Mouse (Mus musculus): ENCODE results near the gene Flnb. TPM values are rescaled to one million over a fixed set of nuclear protein-coding genes. Genes with fewer than 3 reads are reported as not detected.
A peak's percentile ranks its signal among the peaks of the same experiment; 100 is the strongest.

Flnb gene
- total and polyA plus RNA-seq, 3 experiments = 0.43 to 2.0 (median 1.8) TPM

GRCm38 (mm10) chr14:7964219-7964889 is 146.6 kb downstream of the Flnb start:
- no peak for ATAC-seq (ENCODE audit: extremely low read depth, insufficient number of reproducible peaks, low FRiP score, poor library complexity, severe bottlenecking)
- TF ChIP-seq GATA2 (IDR thresholded peaks at IDR 0.05; ENCODE audit: borderline replicate concordance, low read depth, low read length) (no peak), POLR2AphosphoS5 (IDR thresholded peaks at IDR 0.05; ENCODE audit: insufficient replicate concordance, low read depth, low read length) (no peak), TAL1 (conservative IDR thresholded peaks at IDR 0.05; ENCODE audit: low read depth, low read length) (no peak), CTCF (IDR thresholded peaks at IDR 0.05; ENCODE audit: low read depth, low read length) (no peak), GATA1 (IDR thresholded peaks at IDR 0.05; ENCODE audit: borderline replicate concordance, low read length) (no peak)

GRCm38 (mm10) chr14:7971889-7972493 is 154.2 kb downstream of the Flnb start:
- DNase-seq (ENCODE audit: low spot score) = no peak
- H3K4me3 ChIP-seq (ENCODE audit: low read depth, low read length) = no peak overlapping the region
- no peaks in the 10 kb centered on the region for H3K4me1 ChIP-seq (ENCODE audit: insufficient read depth, low read depth, low read length)
- ATAC-seq (ENCODE audit: extremely low read depth, insufficient number of reproducible peaks, low FRiP score, poor library complexity, severe bottlenecking) = no peak
- H3K36me3 ChIP-seq (replicated peaks) = no peaks in the 10 kb centered on the region
- H3K27me3 ChIP-seq (ENCODE audit: insufficient read depth, low read length) = peaks cover 4% of the 10 kb centered on the region
- TF ChIP-seq GATA1 (IDR thresholded peaks at IDR 0.05; ENCODE audit: borderline replicate concordance, low read length) (no peak), GATA2 (IDR thresholded peaks at IDR 0.05; ENCODE audit: borderline replicate concordance, low read depth, low read length) (no peak), TAL1 (conservative IDR thresholded peaks at IDR 0.05; ENCODE audit: low read depth, low read length) (no peak), POLR2AphosphoS5 (IDR thresholded peaks at IDR 0.05; ENCODE audit: insufficient replicate concordance, low read depth, low read length) (no peak), CTCF (IDR thresholded peaks at IDR 0.05; ENCODE audit: low read depth, low read length) (no peak)
- H3K9me3 ChIP-seq (replicated peaks) = no peaks in the 10 kb centered on the region

More at GRCm38 (mm10) chr14:7964219-7964889, 146.6 kb downstream of the Flnb start:
- H3K4me3 ChIP-seq (ENCODE audit: low read depth, low read length) = no peak overlapping the region
- H3K27me3 ChIP-seq (ENCODE audit: insufficient read depth, low read length) = peaks cover 36% of the 10 kb centered on the region
- peak; percentile 13 for DNase-seq (ENCODE audit: low spot score)
- H3K4me1 ChIP-seq (ENCODE audit: insufficient read depth, low read depth, low read length) = no peaks in the 10 kb centered on the region
- no peaks in the 10 kb centered on the region for H3K9me3 ChIP-seq (replicated peaks)
- no peaks in the 10 kb centered on the region for H3K36me3 ChIP-seq (replicated peaks)

GRCm38 (mm10) chr14:7974643-7975042 is 156.9 kb downstream of the Flnb start:
- Histone ChIP-seq H3K36me3 (replicated peaks) (no peaks in the 10 kb centered on the region), H3K9me3 (replicated peaks) (no peaks in the 10 kb centered on the region), H3K4me3 (ENCODE audit: low read depth, low read length) (no peak overlapping the region), H3K27me3 (ENCODE audit: insufficient read depth, low read length) (peaks cover 3% of the 10 kb centered on the region; the same call in 1 of the 2 replicates), H3K4me1 (ENCODE audit: insufficient read depth, low read depth, low read length) (no peaks in the 10 kb centered on the region)
- ATAC-seq (ENCODE audit: extremely low read depth, insufficient number of reproducible peaks, low FRiP score, poor library complexity, severe bottlenecking) (no peak), DNase-seq (ENCODE audit: low spot score) (no peak)
- no peak for TF ChIP-seq GATA2 (IDR thresholded peaks at IDR 0.05; ENCODE audit: borderline replicate concordance, low read depth, low read length)
- TF ChIP-seq GATA1 (IDR thresholded peaks at IDR 0.05; ENCODE audit: borderline replicate concordance, low read length) = no peak
- TF ChIP-seq TAL1 (conservative IDR thresholded peaks at IDR 0.05; ENCODE audit: low read depth, low read length) = no peak
- no peak for TF ChIP-seq POLR2AphosphoS5 (IDR thresholded peaks at IDR 0.05; ENCODE audit: insufficient replicate concordance, low read depth, low read length)
- TF ChIP-seq CTCF (IDR thresholded peaks at IDR 0.05; ENCODE audit: low read depth, low read length) = no peak

- TF ChIP-seq GATA2 (IDR thresholded peaks at IDR 0.05; ENCODE audit: borderline replicate concordance, low read depth, low read length) = no peak
- TF ChIP-seq CTCF (IDR thresholded peaks at IDR 0.05; ENCODE audit: low read depth, low read length) = no peak
- no peak for TF ChIP-seq POLR2AphosphoS5 (IDR thresholded peaks at IDR 0.05; ENCODE audit: insufficient replicate concordance, low read depth, low read length)
- no peak for TF ChIP-seq GATA1 (IDR thresholded peaks at IDR 0.05; ENCODE audit: borderline replicate concordance, low read length)
- TF ChIP-seq TAL1 (conservative IDR thresholded peaks at IDR 0.05; ENCODE audit: low read depth, low read length) = no peak
- no peaks in the 10 kb centered on the region for H3K4me1 ChIP-seq (ENCODE audit: insufficient read depth, low read depth, low read length)
- no peaks in the 10 kb centered on the region for H3K36me3 ChIP-seq (replicated peaks)
- no peak overlapping the region for H3K4me3 ChIP-seq (ENCODE audit: low read depth, low read length)
- H3K27me3 ChIP-seq (ENCODE audit: insufficient read depth, low read length) = peaks cover 3% of the 10 kb centered on the region; the same call in 1 of the 2 replicates
- ATAC-seq (ENCODE audit: extremely low read depth, insufficient number of reproducible peaks, low FRiP score, poor library complexity, severe bottlenecking) = no peak
- DNase-seq (ENCODE audit: low spot score) = no peak
- no peaks in the 10 kb centered on the region for H3K9me3 ChIP-seq (replicated peaks)
These were observed 157.4 kb downstream of the Flnb start for GRCm38 (mm10) chr14:7975177-7975576.

- DNase-seq (ENCODE audit: low spot score) = no peak
- no peaks in the 10 kb centered on the region for H3K9me3 ChIP-seq (replicated peaks)
- H3K36me3 ChIP-seq (replicated peaks) = no peaks in the 10 kb centered on the region
- TF ChIP-seq GATA2 (IDR thresholded peaks at IDR 0.05; ENCODE audit: borderline replicate concordance, low read depth, low read length) = no peak
- TF ChIP-seq GATA1 (IDR thresholded peaks at IDR 0.05; ENCODE audit: borderline replicate concordance, low read length) = no peak
- no peak for TF ChIP-seq TAL1 (conservative IDR thresholded peaks at IDR 0.05; ENCODE audit: low read depth, low read length)
- TF ChIP-seq POLR2AphosphoS5 (IDR thresholded peaks at IDR 0.05; ENCODE audit: insufficient replicate concordance, low read depth, low read length) = no peak
- TF ChIP-seq CTCF (IDR thresholded peaks at IDR 0.05; ENCODE audit: low read depth, low read length) = no peak
- peaks cover 3% of the 10 kb centered on the region; the same call in 1 of the 2 replicates for H3K27me3 ChIP-seq (ENCODE audit: insufficient read depth, low read length)
- no peak for ATAC-seq (ENCODE audit: extremely low read depth, insufficient number of reproducible peaks, low FRiP score, poor library complexity, severe bottlenecking)
- no peaks in the 10 kb centered on the region for H3K4me1 ChIP-seq (ENCODE audit: insufficient read depth, low read depth, low read length)
- H3K4me3 ChIP-seq (ENCODE audit: low read depth, low read length) = no peak overlapping the region
These were observed 159.7 kb downstream of the Flnb start for GRCm38 (mm10) chr14:7977471-7977870.

- no peak for ATAC-seq (ENCODE audit: extremely low read depth, insufficient number of reproducible peaks, low FRiP score, poor library complexity, severe bottlenecking)
- no peaks in the 10 kb centered on the region for H3K4me1 ChIP-seq (ENCODE audit: insufficient read depth, low read depth, low read length)
- TF ChIP-seq GATA1 (IDR thresholded peaks at IDR 0.05; ENCODE audit: borderline replicate concordance, low read length) = no peak
- TF ChIP-seq GATA2 (IDR thresholded peaks at IDR 0.05; ENCODE audit: borderline replicate concordance, low read depth, low read length) = no peak
- H3K27me3 ChIP-seq (ENCODE audit: insufficient read depth, low read length) = peaks cover 3% of the 10 kb centered on the region; the same call in 1 of the 2 replicates
- no peak overlapping the region for H3K4me3 ChIP-seq (ENCODE audit: low read depth, low read length)
- H3K36me3 ChIP-seq (replicated peaks) = no peaks in the 10 kb centered on the region
- H3K9me3 ChIP-seq (replicated peaks) = no peaks in the 10 kb centered on the region
- DNase-seq (ENCODE audit: low spot score) = no peak
These were observed 160.4 kb downstream of the Flnb start for GRCm38 (mm10) chr14:7978183-7978582.

Measured in G1E (cell line).